Mouse (Mus musculus) hindbrain, embryonic 12.5 days (tissue): ENCODE measurements around the gene Inip. TPM values are rescaled to one million over a fixed set of nuclear protein-coding genes. Genes with fewer than 3 reads are reported as not detected.
A peak's percentile ranks its signal among the peaks of the same experiment; 100 is the strongest.
"Not testable (repeated sequence)": the region's sequence is repeated elsewhere in the genome, so short reads cannot be mapped to it uniquely, and the experiment has no call there.

ENCODE experiments used
- ATAC-seq: fragments of 200-750 bp; cut with Nextera tagmentation; 2 replicates; pipeline ENCODE4 v1.8.0; 2017; ENCODE audit warnings: moderate TSS enrichment; ENCODE audit not compliant: low FRiP score
- H3K27ac ChIP-seq: fragments of 300-500 bp; sonication (generic); 2 replicates; pipeline ENCODE4 v1.5.1; 2016; ENCODE audit warnings: mild to moderate bottlenecking
- H3K27me3 ChIP-seq: fragments of 300-500 bp; sonication (generic); 2 replicates; pipeline ENCODE4 v1.6.1; 2016; ENCODE audit warnings: mild to moderate bottlenecking
- H3K36me3 ChIP-seq: fragments of 300-500 bp; sonication (generic); 2 replicates; pipeline ENCODE4 v1.6.1; 2016; ENCODE audit warnings: mild to moderate bottlenecking
- H3K4me1 ChIP-seq: fragments of 300-500 bp; sonication (generic); 2 replicates; pipeline ENCODE4 v1.6.1; 2016
- H3K4me2 ChIP-seq: fragments of 300-500 bp; sonication (generic); replicated peaks from 2 replicates; pipeline ENCODE4 v1.6.1; 2016; ENCODE audit warnings: mild to moderate bottlenecking
- H3K4me3 ChIP-seq: fragments of 300-500 bp; sonication (generic); 2 replicates; pipeline ENCODE4 v1.5.1; 2016; ENCODE audit warnings: mild to moderate bottlenecking
- H3K9ac ChIP-seq: fragments of 300-500 bp; sonication (generic); 2 replicates; pipeline ENCODE4 v1.6.1; 2016; ENCODE audit warnings: mild to moderate bottlenecking, moderate library complexity
- H3K9me3 ChIP-seq: fragments of 300-500 bp; sonication (generic); replicated peaks from 2 replicates; pipeline ENCODE4 v1.6.1; 2016; ENCODE audit warnings: mild to moderate bottlenecking
- WGBS: fragments of 180-500 bp; shearing (Covaris S2); methylation state at CpG from one replicate; pipeline ENCODE4 v1.1.7; 2016; 5-methylcytosine and 5-hydroxymethylcytosine counted together
- polyA plus RNA-seq: library from polyadenylated mRNA; unstranded; fragments of >200 nt; fragmentation: Nextera tagmentation; extraction: Ambion mirVana; gene quantifications from 2 replicates; pipeline ENCODE4 v1.2.1, GENCODE M21; 2016

Gene Inip
- polyA plus RNA-seq, 1 experiment from 2014 or later: 78.4 TPM

DNA sequence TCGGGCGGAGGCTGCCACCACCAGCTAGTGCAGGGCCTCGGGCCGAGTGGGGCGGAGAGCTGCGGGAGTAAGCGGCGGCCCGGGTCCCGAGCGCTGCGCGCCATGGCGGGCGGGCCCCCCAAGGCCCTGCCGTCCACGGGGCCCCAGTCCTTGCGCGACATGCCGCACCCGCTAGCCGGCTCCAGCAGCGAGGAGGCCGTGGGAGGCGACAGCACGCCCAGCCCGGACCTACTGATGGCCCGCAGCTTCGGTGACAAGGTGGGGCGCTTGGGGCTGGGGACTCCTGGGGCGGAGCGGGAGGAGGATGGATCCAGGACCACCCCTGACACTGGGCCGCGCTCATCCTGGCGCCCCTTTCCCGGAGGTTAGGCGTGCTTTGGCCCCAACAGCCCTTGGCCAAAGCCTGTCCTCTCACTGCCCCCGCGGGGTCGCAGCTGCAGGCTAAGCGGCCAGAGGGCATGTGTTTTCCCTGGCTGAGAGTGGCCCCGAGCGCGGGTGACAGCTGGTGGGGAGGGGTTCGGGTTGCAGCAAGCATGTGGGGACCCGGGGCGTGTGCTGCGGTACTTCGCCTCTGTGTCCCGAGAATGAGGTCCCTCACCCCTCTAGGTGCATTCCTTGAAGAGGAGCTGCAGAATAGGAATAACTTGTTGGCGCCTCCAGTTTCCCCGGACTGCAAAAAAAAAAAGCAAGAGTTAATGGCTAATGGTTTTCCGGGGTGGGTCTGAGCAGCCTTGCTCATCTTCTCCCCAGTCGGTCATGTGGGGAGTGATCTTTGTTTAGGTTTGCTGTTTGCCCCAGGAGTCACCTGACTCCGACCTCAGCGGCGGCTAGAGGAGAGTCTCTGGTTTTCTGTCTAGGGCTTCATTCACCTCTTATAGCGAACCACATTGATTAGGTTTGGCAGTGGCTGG is 4.8 kb upstream of the Inip start:
- H3K4me1 ChIP-seq: peaks cover 17% of the 10 kb centered on the region
- WGBS: under 1% methylated on average over 46 of the region's 58 CpGs
- H3K36me3 ChIP-seq: no peaks in the 10 kb centered on the region
- peak overlapping the region; percentile 96 for H3K4me3 ChIP-seq
- peak overlapping the region; percentile 85 for H3K27ac ChIP-seq
- H3K9me3 ChIP-seq: no peaks in the 10 kb centered on the region
- ATAC-seq: peak; percentile 82
- peak overlapping the region; percentile 95 for H3K4me2 ChIP-seq
- H3K9ac ChIP-seq: peak overlapping the region; percentile 85
- H3K27me3 ChIP-seq: no peaks in the 10 kb centered on the region

DNA sequence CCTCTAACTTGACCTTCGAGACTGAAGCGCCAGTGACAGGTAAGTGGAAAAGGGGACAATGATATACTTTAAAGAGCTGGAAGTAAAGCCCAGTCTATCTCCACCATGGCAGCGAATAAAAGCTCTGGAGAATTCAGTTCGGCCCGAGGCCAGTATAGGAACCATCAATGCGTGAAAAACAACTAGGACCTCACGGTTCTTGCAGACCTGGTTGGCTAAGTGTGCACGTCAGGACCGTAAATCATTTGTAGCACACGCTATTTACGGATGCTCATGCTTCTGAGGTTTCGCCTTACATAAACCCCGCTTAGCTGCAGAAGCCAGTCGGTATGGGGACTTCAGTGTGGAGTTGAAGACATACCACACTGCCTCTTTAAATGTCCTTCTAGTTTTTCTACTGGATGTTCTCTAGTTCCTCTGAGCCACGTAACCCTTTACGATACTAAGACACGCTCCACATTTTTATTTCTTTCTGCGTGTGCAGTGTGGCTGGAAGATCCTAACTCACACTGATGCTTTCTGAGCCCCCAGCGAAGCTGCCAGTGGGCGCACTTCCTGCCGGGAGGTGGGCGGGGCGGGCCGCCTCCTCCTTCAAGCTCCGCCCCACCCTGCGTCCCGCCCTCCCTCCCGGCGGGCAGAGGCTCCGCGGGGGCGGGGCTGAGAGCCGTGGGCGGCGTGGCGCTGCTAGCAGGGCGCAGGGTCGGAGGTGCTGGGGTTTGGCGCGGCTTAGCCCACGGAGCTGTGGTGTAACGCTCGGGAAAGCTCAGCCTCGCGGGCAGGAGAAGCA is 4.0 kb upstream of the Inip start, which contains the start of gene Snx30:
Gene Snx30, plus strand, starts transcription at position 660 of the 787 bp plus-strand sequence.
- peak; percentile 93 for ATAC-seq

DNA sequence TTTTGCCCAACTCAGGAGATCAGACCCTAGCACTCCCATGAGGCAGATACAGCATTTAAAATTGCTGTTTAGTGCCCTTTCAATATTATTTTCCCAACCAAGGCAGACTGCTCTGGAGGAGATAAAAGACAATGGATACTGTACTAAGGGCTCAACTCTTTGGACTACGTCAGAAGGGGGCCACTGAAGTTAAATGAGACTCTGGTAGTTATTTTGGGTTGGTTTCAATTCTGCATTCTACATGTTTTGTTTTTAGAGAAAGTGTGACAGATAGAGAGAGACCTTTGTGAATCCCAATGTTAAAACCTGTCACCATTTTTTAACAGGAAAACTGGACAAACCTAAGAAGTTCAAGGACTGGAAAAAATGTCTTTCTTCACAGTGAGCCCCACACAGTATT is 3.4 kb upstream of the Inip start:
- H3K4me1 ChIP-seq: peaks cover 17% of the 10 kb centered on the region
- H3K4me3 ChIP-seq: peak overlapping the region; percentile 96
- H3K9me3 ChIP-seq: no peaks in the 10 kb centered on the region
- no peaks in the 10 kb centered on the region for H3K36me3 ChIP-seq
- peak overlapping the region; percentile 85; the same call in 1 of the 2 replicates for H3K9ac ChIP-seq
- peak overlapping the region; percentile 95 for H3K4me2 ChIP-seq
- ATAC-seq: no peak
- WGBS: 78% methylated on average over 1 of the region's 1 CpGs
- H3K27me3 ChIP-seq: no peaks in the 10 kb centered on the region
- no peak overlapping the region for H3K27ac ChIP-seq

More for the DNA sequence above, 4.0 kb upstream of the Inip start, which contains the start of gene Snx30:
- Histone ChIP-seq H3K4me1 (peaks cover 17% of the 10 kb centered on the region), H3K27me3 (no peaks in the 10 kb centered on the region), H3K27ac (peak within 1 kb of the TSS; percentile 85), H3K4me2 (peak within 1 kb of the TSS; percentile 95), H3K4me3 (peak within 1 kb of the TSS; percentile 96), H3K9me3 (no peaks in the 10 kb centered on the region), H3K36me3 (no peaks in the 10 kb centered on the region), H3K9ac (peak within 1 kb of the TSS; percentile 85)
- 3% methylated on average over 37 of the region's 45 CpGs for WGBS

DNA sequence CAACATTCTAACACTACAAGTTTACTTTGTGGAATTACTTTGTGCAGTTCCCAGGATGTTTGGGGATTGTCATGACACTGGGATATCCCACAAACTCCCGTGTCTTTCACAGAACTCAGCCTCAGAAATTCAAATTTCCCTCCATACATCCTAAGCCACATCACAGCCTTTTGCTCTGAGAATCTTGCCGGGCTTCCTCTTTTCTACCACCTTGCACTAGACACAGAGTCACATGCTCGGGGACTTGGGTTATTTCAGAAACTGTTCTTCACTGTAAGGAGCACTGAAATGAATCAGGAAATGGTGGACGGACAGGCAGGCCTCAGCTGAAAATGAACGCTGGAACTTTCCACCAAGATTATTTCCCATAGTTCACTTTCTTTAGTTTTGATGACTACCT is 2.0 kb upstream of the Inip start:
- no peaks in the 10 kb centered on the region for H3K27me3 ChIP-seq
- WGBS: 90% methylated on average over 5 of the region's 5 CpGs
- no peak overlapping the region for H3K4me3 ChIP-seq
- H3K4me2 ChIP-seq: no peak overlapping the region
- no peak overlapping the region for H3K9ac ChIP-seq
- no peak for ATAC-seq
- H3K9me3 ChIP-seq: no peaks in the 10 kb centered on the region
- no peaks in the 10 kb centered on the region for H3K36me3 ChIP-seq
- H3K4me1 ChIP-seq: peaks cover 17% of the 10 kb centered on the region
- H3K27ac ChIP-seq: no peak overlapping the region

GRCm38 (mm10) chr4:59802792-59803191 is 1.4 kb upstream of the Inip start:
- WGBS: 72% methylated on average over 4 of the region's 4 CpGs
- Histone ChIP-seq H3K4me2 (no peak overlapping the region), H3K9me3 (no peaks in the 10 kb centered on the region), H3K27me3 (no peaks in the 10 kb centered on the region), H3K4me1 (peaks cover 15% of the 10 kb centered on the region), H3K4me3 (no peak overlapping the region), H3K36me3 (no peaks in the 10 kb centered on the region), H3K9ac (no peak overlapping the region), H3K27ac (no peak overlapping the region)
- no peak for ATAC-seq

DNA sequence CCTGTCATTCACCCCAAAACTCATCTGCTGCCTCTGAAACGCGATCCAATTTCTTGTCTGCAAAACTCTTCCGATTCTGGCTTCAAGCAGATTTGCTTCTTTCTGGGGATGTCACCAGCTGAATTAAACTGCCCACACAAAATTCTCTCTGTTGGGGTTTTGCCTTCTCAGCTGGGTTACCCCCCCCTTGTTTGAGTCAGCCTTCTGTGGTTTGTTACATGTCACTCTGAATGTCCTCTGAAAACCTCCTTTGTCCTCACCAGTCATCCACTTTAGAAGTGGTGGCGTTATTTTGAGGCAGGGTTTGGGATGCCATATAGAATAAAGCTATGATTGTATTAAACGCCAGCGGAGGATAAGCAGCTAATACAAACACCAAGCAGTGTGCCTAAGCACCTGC is 718 bp upstream of the Inip start:
- Histone ChIP-seq H3K27ac (no peak overlapping the region), H3K9me3 (no peaks in the 10 kb centered on the region), H3K4me1 (peaks cover 10% of the 10 kb centered on the region), H3K9ac (no peak overlapping the region), H3K4me2 (no peak overlapping the region), H3K36me3 (no peaks in the 10 kb centered on the region), H3K4me3 (no peak overlapping the region), H3K27me3 (no peaks in the 10 kb centered on the region)
- WGBS: 78% methylated on average over 6 of the region's 6 CpGs
- no peak for ATAC-seq

- H3K9ac ChIP-seq: no peak overlapping the region
- no peak overlapping the region for H3K4me2 ChIP-seq
- 81% methylated on average over 5 of the region's 5 CpGs for WGBS
- H3K4me1 ChIP-seq: peaks cover 3% of the 10 kb centered on the region; the same call in 1 of the 2 replicates
- H3K4me3 ChIP-seq: no peak overlapping the region
- H3K27me3 ChIP-seq: no peaks in the 10 kb centered on the region
- no peak for ATAC-seq
- no peaks in the 10 kb centered on the region for H3K9me3 ChIP-seq
- no peaks in the 10 kb centered on the region for H3K36me3 ChIP-seq
- no peak overlapping the region for H3K27ac ChIP-seq
Observed at GRCm38 (mm10) chr4:59800181-59800580, 1.2 kb downstream of the Inip start.

GRCm38 (mm10) chr4:59795788-59796455 is 5.5 kb downstream of the Inip start:
- H3K9ac ChIP-seq: no peak overlapping the region

DNA sequence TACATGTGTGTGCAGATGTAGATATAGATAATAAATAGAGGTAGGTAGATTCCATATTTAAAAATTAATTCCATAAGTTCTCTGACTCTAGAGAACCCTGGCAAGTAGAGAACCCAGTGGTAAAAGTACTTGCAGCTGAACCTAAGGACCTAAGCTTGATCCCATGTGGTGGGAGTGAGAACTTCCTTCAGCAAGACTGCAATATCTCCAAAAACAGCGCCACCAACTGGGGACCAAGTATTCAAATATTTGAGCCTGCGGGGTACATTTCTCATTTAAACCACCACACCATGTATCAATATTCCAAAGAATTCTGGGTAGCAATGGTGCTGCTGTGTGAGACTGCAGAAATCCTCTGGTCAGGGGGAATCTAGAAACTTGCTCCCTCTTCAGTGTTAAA is 7.3 kb downstream of the Inip start:
- Histone ChIP-seq H3K9me3 (no peaks in the 10 kb centered on the region), H3K9ac (no peak overlapping the region), H3K36me3 (no peaks in the 10 kb centered on the region), H3K4me1 (no peaks in the 10 kb centered on the region), H3K27me3 (no peaks in the 10 kb centered on the region), H3K4me3 (no peak overlapping the region), H3K27ac (no peak overlapping the region), H3K4me2 (no peak overlapping the region)
- ATAC-seq: no peak
- WGBS: 72% methylated on average over 2 of the region's 2 CpGs

More at GRCm38 (mm10) chr4:59795788-59796455, 5.5 kb downstream of the Inip start:
- Histone ChIP-seq H3K27me3 (no peaks in the 10 kb centered on the region), H3K27ac (no peak overlapping the region), H3K9me3 (no peaks in the 10 kb centered on the region), H3K36me3 (no peaks in the 10 kb centered on the region), H3K4me1 (no peaks in the 10 kb centered on the region), H3K4me3 (no peak overlapping the region), H3K4me2 (no peak overlapping the region)
- no peak for ATAC-seq
- 69% methylated on average over 2 of the region's 2 CpGs for WGBS

- H3K9me3 ChIP-seq, H3K36me3 ChIP-seq, H3K27ac ChIP-seq, H3K4me1 ChIP-seq, H3K4me3 ChIP-seq, H3K27me3 ChIP-seq, H3K4me2 ChIP-seq, ATAC-seq, H3K9ac ChIP-seq: not testable (repeated sequence)
- 89% methylated on average over 2 of the region's 2 CpGs for WGBS
Observed at GRCm38 (mm10) chr4:59793626-59794025, 7.8 kb downstream of the Inip start.

GRCm38 (mm10) chr4:59789015-59789414 is 12.4 kb downstream of the Inip start:
- no peak for ATAC-seq
- Histone ChIP-seq H3K27ac (no peak overlapping the region), H3K4me3 (no peak overlapping the region), H3K4me1 (no peaks in the 10 kb centered on the region), H3K9ac (no peak overlapping the region), H3K9me3 (no peaks in the 10 kb centered on the region), H3K4me2 (no peak overlapping the region), H3K36me3 (no peaks in the 10 kb centered on the region), H3K27me3 (no peaks in the 10 kb centered on the region)

GRCm38 (mm10) chr4:59787126-59787525 is 14.3 kb downstream of the Inip start:
- H3K27me3 ChIP-seq: no peaks in the 10 kb centered on the region
- H3K9ac ChIP-seq: no peak overlapping the region
- H3K9me3 ChIP-seq: no peaks in the 10 kb centered on the region
- peaks cover 4% of the 10 kb centered on the region for H3K4me1 ChIP-seq
- H3K4me2 ChIP-seq: no peak overlapping the region
- no peak for ATAC-seq
- no peak overlapping the region for H3K27ac ChIP-seq
- H3K4me3 ChIP-seq: no peak overlapping the region
- 69% methylated on average over 6 of the region's 6 CpGs for WGBS
- no peaks in the 10 kb centered on the region for H3K36me3 ChIP-seq
